Mouse (Mus musculus): ENCODE data around the gene Phykpl. TPM values are rescaled to one million over a fixed set of nuclear protein-coding genes. Genes with fewer than 3 reads are reported as not detected.
"Not testable (repeated sequence)": the region's sequence is repeated elsewhere in the genome, so short reads cannot be mapped to it uniquely, and the experiment has no call there.

Gene Phykpl
- total RNA-seq, 2 experiments from 2014 or later = 22.9 to 31.1 TPM

GRCm38 (mm10) chr11:51585608-51586252 lies 1.2 kb downstream of the Phykpl start:
- no peak for DNase-seq

- DNase-seq = no peak
These were observed 1.9 kb downstream of the Phykpl start for GRCm38 (mm10) chr11:51586411-51586810.

- DNase-seq = no peak
These were observed 2.5 kb downstream of the Phykpl start for GRCm38 (mm10) chr11:51587059-51587458.

GRCm38 (mm10) chr11:51588833-51589232 lies 4.3 kb downstream of the Phykpl start:
- DNase-seq = no peak

GRCm38 (mm10) chr11:51590002-51590401 lies 5.4 kb downstream of the Phykpl start:
- DNase-seq = no peak

- DNase-seq = peak; percentile 39
These were observed 6.6 kb downstream of the Phykpl start for GRCm38 (mm10) chr11:51591168-51591567.

- DNase-seq = no peak
These were observed 7.4 kb downstream of the Phykpl start for GRCm38 (mm10) chr11:51591915-51592314.

- no peak for DNase-seq
These were observed 8.8 kb downstream of the Phykpl start for GRCm38 (mm10) chr11:51593368-51593767.

- DNase-seq = no peak
These were observed 9.3 kb downstream of the Phykpl start for GRCm38 (mm10) chr11:51593849-51594248.

- no peak for DNase-seq
These were observed 10.3 kb downstream of the Phykpl start for GRCm38 (mm10) chr11:51594715-51595350.

- no peak for DNase-seq
These were observed 11.0 kb downstream of the Phykpl start for GRCm38 (mm10) chr11:51595459-51596083.

- DNase-seq = no peak
These were observed 13.0 kb downstream of the Phykpl start for GRCm38 (mm10) chr11:51597553-51597952.

GRCm38 (mm10) chr11:51602253-51602652 lies 17.7 kb downstream of the Phykpl start:
- no peak for DNase-seq

- DNase-seq = peak; percentile 94
These were observed 21.3 kb downstream of the Phykpl start for GRCm38 (mm10) chr11:51605602-51606446.

- peak; percentile 97 for DNase-seq
These were observed 22.0 kb downstream of the Phykpl start, which contains the start of gene Hnrnpab for GRCm38 (mm10) chr11:51606447-51607095. Gene Hnrnpab (minus strand): TSS chr11:51606847.

- DNase-seq = no peak
These were observed 22.7 kb downstream of the Phykpl start for GRCm38 (mm10) chr11:51607096-51607738.

- no peak for DNase-seq
These were observed 24.8 kb downstream of the Phykpl start for GRCm38 (mm10) chr11:51609266-51609909.

GRCm38 (mm10) chr11:51609940-51610339 lies 25.4 kb downstream of the Phykpl start:
- not testable (repeated sequence) for DNase-seq

- no peak for DNase-seq
These were observed 29.7 kb downstream of the Phykpl start for GRCm38 (mm10) chr11:51614256-51614655.

- no peak for DNase-seq
These were observed 30.6 kb downstream of the Phykpl start for GRCm38 (mm10) chr11:51615129-51615528.

GRCm38 (mm10) chr11:51615601-51616000 lies 31.0 kb downstream of the Phykpl start:
- peak; percentile 87 for DNase-seq

All from adrenal gland, postnatal 10 days (tissue).